Mouse (Mus musculus) kidney, adult 2 months (tissue): ENCODE results near the gene Tuft1.
"Not testable (repeated sequence)": the region's sequence is repeated elsewhere in the genome, so short reads cannot be mapped to it uniquely, and the experiment has no call there.

ENCODE experiments used
- CTCF ChIP-seq: fragments of 200-500 bp; conservative IDR thresholded peaks from 2 replicates; pipeline ENCODE4 v1.5.1; 2011; ENCODE audit warnings: low read depth, mild to moderate bottlenecking, control low read depth, low read length, moderate library complexity, mixed read lengths; ENCODE audit not compliant: insufficient read depth, insufficient read length
- POLR2A ChIP-seq: fragments of 200-500 bp; IDR thresholded peaks from one replicate; pipeline ENCODE4 v1.6.1; 2011; ENCODE audit warnings: low read depth, low read length, control low read depth

DNA sequence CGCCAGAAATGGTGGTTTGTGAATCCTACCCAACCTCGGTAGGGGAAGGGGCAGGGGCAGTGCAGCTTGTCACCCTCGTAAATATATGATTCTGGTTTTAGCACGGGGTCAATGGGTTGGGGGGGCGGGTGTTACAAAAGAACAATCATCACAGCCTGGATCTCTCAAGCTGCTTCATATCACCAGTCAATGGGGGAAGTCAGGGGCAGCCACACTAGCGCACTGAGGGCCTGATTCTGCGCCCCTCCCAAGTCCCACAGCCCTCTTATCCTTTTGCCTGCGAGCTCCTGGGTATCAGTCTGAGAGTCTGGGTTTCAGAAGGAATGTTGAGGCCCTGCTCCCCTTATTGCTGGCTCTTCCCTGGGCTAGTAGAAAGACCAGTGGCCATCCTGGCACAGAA, 35.2 kb upstream of the Tuft1 start:
- TF ChIP-seq CTCF, POLR2A: not testable (repeated sequence)
